ENCODE assay signal across 16 mouse cellular contexts in the genomic region with DNA sequence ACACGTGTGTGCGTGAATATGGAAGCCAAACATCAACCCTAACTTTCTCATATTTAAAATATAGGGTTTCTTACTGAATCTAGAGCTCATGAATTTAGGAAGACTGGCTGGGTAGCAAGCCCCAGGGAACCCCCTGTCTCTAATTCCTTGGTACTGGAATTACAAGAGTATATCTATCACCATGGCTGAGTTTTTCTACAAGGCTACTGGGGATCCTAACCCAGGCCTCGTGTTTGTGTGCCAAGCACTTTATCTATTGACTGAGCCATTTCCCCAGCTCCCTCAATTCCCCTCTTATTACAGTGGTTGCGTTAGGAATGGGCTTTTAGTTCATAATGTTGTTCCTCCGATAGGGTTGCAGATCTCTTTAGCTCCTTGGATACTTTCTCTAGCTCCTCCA.
"Had no signal": no experiment of that assay in that cellular context is flagged by ENCODE, and none has a peak within 500 bp of the region (broad histone marks: within the 10 kb centered on the region; RNA-seq: fewer than 3 reads in every experiment).

No protein-coding gene starts in this region.

- DNase-seq: heart, postnatal 10 days; heart, postnatal 14 days; heart, postnatal 36 days; heart, postnatal 4 days; kidney, adult 11 months; kidney, adult 18-20 months; kidney, adult 2 months; kidney, adult 8-10 months; kidney, adult 9 months; kidney, postnatal 10 days; kidney, postnatal 14 days; kidney, postnatal 25 days; kidney, postnatal 36 days; kidney, postnatal 4 days; layer of hippocampus, adult 9-11 months; layer of hippocampus, postnatal 36 days had no signal
